Mouse (Mus musculus) forebrain, embryonic 15.5 days (tissue): ENCODE measurements around the gene 4930469K13Rik. TPM values are rescaled to one million over a fixed set of nuclear protein-coding genes. Genes with fewer than 3 reads are reported as not detected.

Source experiments
- ATAC-seq: fragments of 200-750 bp; cut with Nextera tagmentation; replicated peaks from 2 replicates; pipeline ENCODE4 v1.8.0; 2017; ENCODE audit warnings: mild to moderate bottlenecking, moderate TSS enrichment, moderate library complexity
- H3K27ac ChIP-seq: fragments of 300-500 bp; sonication (generic); replicated peaks from 2 replicates; pipeline ENCODE4 v1.5.1; 2015; ENCODE audit warnings: mild to moderate bottlenecking, inconsistent platforms
- H3K27me3 ChIP-seq: fragments of 300-500 bp; sonication (generic); 2 replicates; pipeline ENCODE4 v1.6.1; 2015; ENCODE audit warnings: inconsistent platforms
- H3K36me3 ChIP-seq: fragments of 300-500 bp; sonication (generic); 2 replicates; pipeline ENCODE4 v1.6.1; 2015; ENCODE audit warnings: mild to moderate bottlenecking, inconsistent platforms
- H3K4me1 ChIP-seq: fragments of 300-500 bp; sonication (generic); 2 replicates; pipeline ENCODE4 v1.6.1; 2015; ENCODE audit warnings: inconsistent platforms
- H3K4me2 ChIP-seq: fragments of 300-500 bp; sonication (generic); replicated peaks from 2 replicates; pipeline ENCODE4 v1.6.1; 2015; ENCODE audit warnings: mild to moderate bottlenecking, inconsistent platforms
- H3K4me3 ChIP-seq: fragments of 300-500 bp; sonication (generic); 2 replicates; pipeline ENCODE4 v1.5.1; 2015; ENCODE audit warnings: mild to moderate bottlenecking, inconsistent platforms
- H3K9ac ChIP-seq: fragments of 300-500 bp; sonication (generic); replicated peaks from 2 replicates; pipeline ENCODE4 v1.6.1; 2015; ENCODE audit warnings: mild to moderate bottlenecking, inconsistent platforms
- H3K9me3 ChIP-seq: fragments of 300-500 bp; sonication (generic); 2 replicates; pipeline ENCODE4 v1.6.1; 2016; ENCODE audit warnings: inconsistent platforms
- WGBS: fragments of 180-500 bp; shearing (Covaris S2); methylation state at CpG from one replicate; pipeline ENCODE4 v1.1.7; 2015; ENCODE audit warnings: mixed read lengths; 5-methylcytosine and 5-hydroxymethylcytosine counted together
- polyA plus RNA-seq: library from polyadenylated mRNA; unstranded; fragments of >200 nt; fragmentation: Nextera tagmentation; extraction: Ambion mirVana; gene quantifications from 2 replicates; pipeline ENCODE4 v1.2.1, GENCODE M21; 2015

The 4930469K13Rik gene
- polyA plus RNA-seq, 1 experiment from 2014 or later = not detected

DNA sequence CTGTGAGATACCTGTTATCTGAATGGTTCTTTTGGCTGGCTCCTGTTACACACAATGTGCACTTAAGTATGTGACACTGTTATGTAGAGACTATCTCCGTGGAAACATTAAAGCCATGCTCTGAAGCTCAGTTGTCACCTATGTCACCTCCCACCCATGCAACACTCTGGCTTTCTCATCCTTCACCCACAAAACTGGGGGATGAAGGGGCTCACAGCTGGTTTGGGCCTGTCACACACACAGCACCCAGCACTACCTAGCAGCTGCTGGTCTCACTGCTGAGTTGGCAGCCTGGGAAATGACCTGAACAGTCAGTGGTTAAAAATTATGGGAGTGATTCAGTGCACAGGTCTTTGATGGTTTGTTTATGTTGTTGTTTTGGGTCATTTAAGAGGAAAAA, 48.3 kb downstream of the 4930469K13Rik start:
- no peak overlapping the region for H3K9ac ChIP-seq
- H3K27ac ChIP-seq = no peak overlapping the region
- H3K36me3 ChIP-seq = no peaks in the 10 kb centered on the region
- no peaks in the 10 kb centered on the region for H3K4me1 ChIP-seq
- 90% methylated on average over 1 of the region's 1 CpGs for WGBS
- H3K4me3 ChIP-seq = no peak overlapping the region
- H3K27me3 ChIP-seq = no peaks in the 10 kb centered on the region
- ATAC-seq = no peak
- H3K9me3 ChIP-seq = no peaks in the 10 kb centered on the region
- H3K4me2 ChIP-seq = no peak overlapping the region

DNA sequence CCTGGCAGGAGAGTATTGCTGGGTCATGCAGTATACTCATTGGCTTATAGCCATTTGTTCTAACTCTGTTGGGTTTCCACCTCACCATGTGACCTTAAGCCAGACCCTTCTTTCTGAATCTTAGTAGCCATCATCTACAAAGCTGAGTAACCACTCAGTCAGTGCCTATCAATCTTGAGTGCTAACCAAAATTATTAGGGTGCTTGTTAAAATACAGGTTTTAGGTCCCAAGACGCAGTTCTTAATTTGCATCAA, 49.3 kb downstream of the 4930469K13Rik start:
- H3K4me1 ChIP-seq = no peaks in the 10 kb centered on the region
- 94% methylated on average over 1 of the region's 1 CpGs for WGBS
- ATAC-seq = no peak
- H3K27me3 ChIP-seq = no peaks in the 10 kb centered on the region
- H3K9ac ChIP-seq = no peak overlapping the region
- no peak overlapping the region for H3K4me2 ChIP-seq
- no peak overlapping the region for H3K27ac ChIP-seq
- H3K36me3 ChIP-seq = no peaks in the 10 kb centered on the region
- H3K4me3 ChIP-seq = no peak overlapping the region
- no peaks in the 10 kb centered on the region for H3K9me3 ChIP-seq

GRCm38 (mm10) chr11:34048375-34049124, 49.8 kb downstream of the 4930469K13Rik start:
- Histone ChIP-seq H3K9me3 (no peaks in the 10 kb centered on the region), H3K4me1 (no peaks in the 10 kb centered on the region), H3K27me3 (no peaks in the 10 kb centered on the region), H3K4me2 (no peak overlapping the region), H3K36me3 (no peaks in the 10 kb centered on the region), H3K9ac (no peak overlapping the region), H3K4me3 (no peak overlapping the region), H3K27ac (no peak overlapping the region)
- WGBS = 93% methylated on average over 8 of the region's 8 CpGs
- ATAC-seq = no peak

GRCm38 (mm10) chr11:34047542-34047937, 50.8 kb downstream of the 4930469K13Rik start:
- no peaks in the 10 kb centered on the region for H3K27me3 ChIP-seq
- H3K27ac ChIP-seq = no peak overlapping the region
- no peak overlapping the region for H3K4me3 ChIP-seq
- no peak for ATAC-seq
- H3K9me3 ChIP-seq = no peaks in the 10 kb centered on the region
- H3K36me3 ChIP-seq = no peaks in the 10 kb centered on the region
- WGBS = 80% methylated on average over 5 of the region's 5 CpGs
- H3K9ac ChIP-seq = no peak overlapping the region
- no peak overlapping the region for H3K4me2 ChIP-seq
- no peaks in the 10 kb centered on the region for H3K4me1 ChIP-seq

GRCm38 (mm10) chr11:34046767-34047541, 51.4 kb downstream of the 4930469K13Rik start, which contains the start of gene Lcp2:
Gene Lcp2 (plus strand): TSS chr11:34046920.
- Histone ChIP-seq H3K27ac (no peak within 1 kb of the TSS), H3K4me1 (no peaks in the 10 kb centered on the region), H3K9me3 (no peaks in the 10 kb centered on the region), H3K9ac (no peak within 1 kb of the TSS), H3K4me3 (no peak within 1 kb of the TSS), H3K4me2 (no peak within 1 kb of the TSS), H3K36me3 (no peaks in the 10 kb centered on the region), H3K27me3 (no peaks in the 10 kb centered on the region)
- no peak for ATAC-seq
- 93% methylated on average over 6 of the region's 6 CpGs for WGBS

DNA sequence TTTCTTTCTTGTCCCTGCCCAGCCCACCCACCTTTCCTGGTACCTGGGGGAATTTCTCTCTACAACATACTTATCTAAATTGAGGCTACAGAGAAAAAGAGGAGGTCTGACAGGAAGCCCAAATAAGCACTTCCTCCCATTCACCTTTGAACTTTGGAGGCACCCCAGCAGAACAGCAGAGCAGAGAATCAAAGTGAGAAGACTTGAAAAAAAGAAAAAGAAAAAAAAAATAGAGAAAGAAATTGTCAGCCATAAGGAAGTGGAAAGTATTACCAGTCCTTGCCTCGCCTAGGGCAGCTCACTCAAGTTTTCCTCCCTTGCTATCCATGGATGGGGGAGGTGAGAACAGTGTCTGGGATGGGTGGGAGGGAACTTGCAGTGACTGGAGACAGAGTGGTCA, 55.5 kb downstream of the 4930469K13Rik start:
- H3K27ac ChIP-seq = no peak overlapping the region
- no peak for ATAC-seq
- WGBS = 81% methylated on average over 1 of the region's 1 CpGs
- H3K27me3 ChIP-seq = no peaks in the 10 kb centered on the region
- H3K4me1 ChIP-seq = no peaks in the 10 kb centered on the region
- H3K9ac ChIP-seq = no peak overlapping the region
- no peaks in the 10 kb centered on the region for H3K9me3 ChIP-seq
- H3K4me3 ChIP-seq = no peak overlapping the region
- H3K4me2 ChIP-seq = no peak overlapping the region
- no peaks in the 10 kb centered on the region for H3K36me3 ChIP-seq

GRCm38 (mm10) chr11:34040061-34040460, 58.3 kb downstream of the 4930469K13Rik start:
- ATAC-seq = no peak
- Histone ChIP-seq H3K27me3 (no peaks in the 10 kb centered on the region), H3K9me3 (no peaks in the 10 kb centered on the region), H3K4me3 (no peak overlapping the region), H3K4me2 (no peak overlapping the region), H3K4me1 (no peaks in the 10 kb centered on the region), H3K9ac (no peak overlapping the region), H3K27ac (no peak overlapping the region), H3K36me3 (no peaks in the 10 kb centered on the region)
- 79% methylated on average over 5 of the region's 5 CpGs for WGBS

DNA sequence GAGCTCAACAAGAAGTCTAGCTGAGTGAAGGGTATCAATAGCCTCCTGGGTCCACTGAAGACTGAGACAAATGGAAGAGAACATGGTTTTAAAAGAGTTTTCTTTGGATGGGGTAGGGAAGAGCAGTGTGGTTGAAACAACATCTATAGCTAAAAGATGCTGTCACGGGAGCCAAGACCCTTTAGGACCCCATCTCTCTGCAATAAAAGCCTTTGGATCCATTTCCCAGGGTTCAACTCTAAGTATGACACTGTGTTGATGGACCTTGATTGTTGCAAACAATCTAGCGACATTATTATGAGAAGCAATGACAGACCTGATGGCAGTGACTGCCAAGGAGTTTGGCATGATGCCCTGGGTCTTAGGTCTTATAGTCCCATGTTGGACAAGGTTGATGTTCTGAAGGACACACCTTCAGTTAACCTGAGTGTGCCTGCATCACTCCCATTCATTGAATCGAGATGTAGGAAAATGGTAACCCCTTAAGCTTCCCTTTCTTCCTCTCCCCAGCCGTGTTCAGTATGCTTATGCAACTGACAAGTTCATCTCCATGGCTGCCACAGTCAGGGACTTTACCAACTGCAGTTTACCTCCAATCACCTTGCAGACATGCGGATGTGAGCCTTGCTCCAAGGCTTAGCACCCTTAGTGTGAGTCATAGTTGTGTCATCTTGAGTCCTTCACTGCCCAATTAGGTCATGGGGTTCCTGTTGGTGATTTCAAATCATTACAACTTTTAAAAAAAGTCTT, 62.3 kb downstream of the 4930469K13Rik start:
- H3K36me3 ChIP-seq = no peaks in the 10 kb centered on the region
- H3K9ac ChIP-seq = no peak overlapping the region
- H3K27me3 ChIP-seq = no peaks in the 10 kb centered on the region
- H3K4me3 ChIP-seq = no peak overlapping the region
- H3K27ac ChIP-seq = no peak overlapping the region
- no peaks in the 10 kb centered on the region for H3K4me1 ChIP-seq
- WGBS = 88% methylated on average over 5 of the region's 5 CpGs
- H3K9me3 ChIP-seq = no peaks in the 10 kb centered on the region
- no peak for ATAC-seq
- no peak overlapping the region for H3K4me2 ChIP-seq

- H3K4me3 ChIP-seq = no peak overlapping the region
- no peaks in the 10 kb centered on the region for H3K36me3 ChIP-seq
- H3K4me1 ChIP-seq = no peaks in the 10 kb centered on the region
- H3K4me2 ChIP-seq = no peak overlapping the region
- H3K27me3 ChIP-seq = no peaks in the 10 kb centered on the region
- H3K9ac ChIP-seq = no peak overlapping the region
- 73% methylated on average over 2 of the region's 2 CpGs for WGBS
- no peak for ATAC-seq
- no peak overlapping the region for H3K27ac ChIP-seq
- H3K9me3 ChIP-seq = no peaks in the 10 kb centered on the region
Measured at GRCm38 (mm10) chr11:34034794-34035193, 63.6 kb downstream of the 4930469K13Rik start.

DNA sequence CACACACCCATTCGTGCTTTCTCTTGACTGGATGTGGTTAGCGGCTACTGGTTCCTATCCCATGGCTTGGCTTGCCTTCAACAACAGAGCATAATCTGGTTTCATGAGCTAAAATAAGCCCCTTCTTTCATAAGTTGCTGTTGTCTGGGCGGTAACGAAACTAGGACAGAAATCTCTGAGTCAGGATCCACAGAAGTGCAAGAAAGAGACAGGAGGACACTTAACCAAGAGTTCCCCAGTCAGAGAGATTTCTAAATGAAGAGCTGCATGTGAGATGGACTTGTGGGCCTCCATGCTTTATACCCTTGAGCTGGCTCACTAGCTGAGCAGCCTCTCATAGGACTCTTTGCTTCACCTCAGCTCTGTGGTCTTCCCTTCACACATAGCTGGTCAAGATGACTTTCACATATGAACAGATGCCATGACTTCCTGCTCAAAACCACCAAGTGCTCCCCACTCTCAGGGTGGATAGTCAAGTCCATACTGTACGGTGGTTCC, 64.3 kb downstream of the 4930469K13Rik start:
- no peak overlapping the region for H3K4me3 ChIP-seq
- H3K27me3 ChIP-seq = no peaks in the 10 kb centered on the region
- no peak for ATAC-seq
- no peak overlapping the region for H3K9ac ChIP-seq
- H3K27ac ChIP-seq = no peak overlapping the region
- no peaks in the 10 kb centered on the region for H3K4me1 ChIP-seq
- no peaks in the 10 kb centered on the region for H3K9me3 ChIP-seq
- H3K4me2 ChIP-seq = no peak overlapping the region
- no peaks in the 10 kb centered on the region for H3K36me3 ChIP-seq
- WGBS = 90% methylated on average over 5 of the region's 5 CpGs

DNA sequence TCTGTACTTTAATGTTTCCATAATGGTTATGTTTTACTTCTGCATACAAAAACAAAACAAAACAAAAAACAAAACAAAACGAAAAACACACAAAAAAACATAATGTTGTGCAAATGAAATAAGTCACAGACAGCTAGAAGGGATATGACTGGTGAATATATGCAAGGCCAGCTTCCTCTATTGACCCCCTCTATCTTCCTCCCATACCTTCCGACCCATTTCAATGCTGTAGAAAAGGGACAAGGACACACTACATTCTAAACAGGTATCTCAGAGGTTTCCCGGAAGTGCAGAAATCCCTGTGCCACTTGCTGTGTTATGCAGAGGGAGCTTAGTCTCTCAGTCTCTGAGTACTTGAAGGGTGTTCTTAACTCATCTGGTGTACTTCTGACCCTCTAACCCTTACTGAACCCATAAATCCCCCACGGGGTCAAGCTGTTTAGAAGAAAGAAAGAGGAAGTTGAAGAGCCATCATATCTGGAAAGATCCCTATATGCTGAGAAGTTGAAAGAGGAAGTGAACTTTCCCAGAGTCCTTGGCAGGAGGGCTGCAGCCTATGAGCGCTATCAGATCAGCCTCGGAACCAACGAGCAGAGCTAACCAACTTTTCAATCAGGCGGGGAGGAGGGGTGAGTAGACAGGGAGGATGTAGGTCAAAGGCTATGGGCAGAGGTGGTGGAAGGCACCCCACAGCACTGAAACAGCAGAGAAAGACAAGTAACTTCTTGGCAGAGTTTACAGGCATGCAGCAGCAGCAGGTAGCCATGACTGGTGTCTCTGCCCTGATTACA, 67.1 kb downstream of the 4930469K13Rik start:
- no peak overlapping the region for H3K4me3 ChIP-seq
- H3K9me3 ChIP-seq = no peaks in the 10 kb centered on the region
- no peak overlapping the region for H3K4me2 ChIP-seq
- H3K4me1 ChIP-seq = no peaks in the 10 kb centered on the region
- no peak for ATAC-seq
- no peak overlapping the region for H3K27ac ChIP-seq
- no peaks in the 10 kb centered on the region for H3K27me3 ChIP-seq
- no peaks in the 10 kb centered on the region for H3K36me3 ChIP-seq
- no peak overlapping the region for H3K9ac ChIP-seq
- WGBS = 76% methylated on average over 8 of the region's 8 CpGs
